Mouse (Mus musculus): ENCODE measurements at regions not wholly inside any gene's neighbourhood (a gene's known extent, or its start where the extent isn't known, plus 50 kb on each side); places are given as distances from the start of the nearest gene placed in this dataset.

- H3K9me3 ChIP-seq (replicated peaks; ENCODE audit: low read length): peaks cover 6% of the 10 kb centered on the region
- no peak overlapping the region for H3K4me3 ChIP-seq (replicated peaks in 1 of 3; ENCODE audit: low read depth in 2 of 3, low read length in 2 of 3, poor library complexity in 1 of 3)
- no peak for TF ChIP-seq MYC (IDR thresholded peaks at IDR 0.05; ENCODE audit: low read depth, low read length)
- no peak for TF ChIP-seq ZMIZ1 (IDR thresholded peaks at IDR 0.05; ENCODE audit: low read depth, low read length)
- no peak for TF ChIP-seq CTCF (conservative IDR thresholded peaks at IDR 0.05 in 1 of 2, IDR thresholded peaks at IDR 0.05 in 1 of 2; ENCODE audit: low read depth in 2 of 2, low read length in 2 of 2)
- no peak for TF ChIP-seq JUN (IDR thresholded peaks at IDR 0.05; ENCODE audit: insufficient read depth, low read depth, low read length)
- no peak for TF ChIP-seq ZNF384 (IDR thresholded peaks at IDR 0.05; ENCODE audit: low read depth, low read length)
- TF ChIP-seq CHD2 (IDR thresholded peaks at IDR 0.05; ENCODE audit: low read length): no peak
- TF ChIP-seq ELF1 (IDR thresholded peaks at IDR 0.05; ENCODE audit: low read depth, low read length): no peak
- no peak for TF ChIP-seq MAFK (IDR thresholded peaks at IDR 0.05; ENCODE audit: insufficient replicate concordance, low read length)
- TF ChIP-seq BHLHE40 (IDR thresholded peaks at IDR 0.05; ENCODE audit: low read depth, low read length): no peak
- no peak for TF ChIP-seq IRF4 (IDR thresholded peaks at IDR 0.05; ENCODE audit: low read depth, low read length)
- no peak for TF ChIP-seq RCOR1 (conservative IDR thresholded peaks at IDR 0.05; ENCODE audit: low read depth, low read length)
- TF ChIP-seq KAT2A (IDR thresholded peaks at IDR 0.05; ENCODE audit: insufficient replicate concordance, low read length): no peak
- no peak for TF ChIP-seq POLR2A (IDR thresholded peaks at IDR 0.05; ENCODE audit: low read depth, low read length)
- no peak for TF ChIP-seq MAZ (IDR thresholded peaks at IDR 0.05; ENCODE audit: low read depth, low read length)
- no peak for TF ChIP-seq EP300 (IDR thresholded peaks at IDR 0.05; ENCODE audit: low read length)
- TF ChIP-seq SIN3A (IDR thresholded peaks at IDR 0.05; ENCODE audit: low read length): no peak
- no peak for TF ChIP-seq POLR2AphosphoS2 (IDR thresholded peaks at IDR 0.05; ENCODE audit: low read depth, low read length)
- TF ChIP-seq MAX (IDR thresholded peaks at IDR 0.05; ENCODE audit: low read length): no peak
- no peak for TF ChIP-seq NRF1 (IDR thresholded peaks at IDR 0.05; ENCODE audit: low read depth, low read length)
- TF ChIP-seq CHD1 (IDR thresholded peaks at IDR 0.05; ENCODE audit: low read depth, low read length): no peak
- no peak overlapping the region for H3K9ac ChIP-seq (ENCODE audit: insufficient read depth, low read depth)
- dilution Hi-C loops (cut with MboI; ENCODE audit: extremely low pct_ligation_motif_present, extremely low pct_unique_long_range_greater_than_20kb, low sequenced_read_pairs) (no loop called here), in situ Hi-C loops (cut with MboI; ENCODE audit: low pct_ligation_motif_present, low pct_unique_long_range_greater_than_20kb, low sequenced_read_pairs) (no loop called here)
- no peak for DNase-seq (ENCODE audit: extremely low read depth)
- H3K79me2 ChIP-seq (replicated peaks; ENCODE audit: control insufficient read depth, extremely low read depth, insufficient read depth, poor library complexity, severe bottlenecking): no peaks in the 10 kb centered on the region
- H3K27ac ChIP-seq (ENCODE audit: insufficient read depth, low read depth): no peak overlapping the region
- no peaks in the 10 kb centered on the region for H3K36me3 ChIP-seq (replicated peaks in 1 of 2; ENCODE audit: control insufficient read depth in 1 of 2, insufficient read depth in 1 of 2, low read length in 1 of 2)
- H3K4me1 ChIP-seq (ENCODE audit: control insufficient read depth in 1 of 2, insufficient read depth in 2 of 2): no peaks in the 10 kb centered on the region
- no peaks in the 10 kb centered on the region for H3K27me3 ChIP-seq (replicated peaks)
- H3K4me2 ChIP-seq (ENCODE audit: insufficient read depth, low read depth, poor library complexity, severe bottlenecking): no peak overlapping the region
Measured at GRCm38 (mm10) chr16:42803609-42804008, 72.1 kb upstream of the Zbtb20 start.

GRCm38 (mm10) chr16:42792571-42792970, 83.1 kb upstream of the Zbtb20 start:
- no peak overlapping the region for H3K9ac ChIP-seq (ENCODE audit: insufficient read depth, low read depth)
- no peak overlapping the region for H3K27ac ChIP-seq (ENCODE audit: insufficient read depth, low read depth)
- H3K9me3 ChIP-seq (replicated peaks; ENCODE audit: low read length): no peaks in the 10 kb centered on the region
- no peak for DNase-seq (ENCODE audit: extremely low read depth)
- no peaks in the 10 kb centered on the region for H3K27me3 ChIP-seq (replicated peaks)
- dilution Hi-C loops (cut with MboI; ENCODE audit: extremely low pct_ligation_motif_present, extremely low pct_unique_long_range_greater_than_20kb, low sequenced_read_pairs): no loop called here
- H3K79me2 ChIP-seq (replicated peaks; ENCODE audit: control insufficient read depth, extremely low read depth, insufficient read depth, poor library complexity, severe bottlenecking): no peaks in the 10 kb centered on the region
- TF ChIP-seq TCF12 (IDR thresholded peaks at IDR 0.05; ENCODE audit: low read depth, low read length): no peak
- no peak for TF ChIP-seq TBP (conservative IDR thresholded peaks at IDR 0.05; ENCODE audit: low read depth, low read length)
- no peak for TF ChIP-seq E2F4 (IDR thresholded peaks at IDR 0.05; ENCODE audit: insufficient replicate concordance, low read depth, low read length)
- no peak for TF ChIP-seq RAD21 (IDR thresholded peaks at IDR 0.05; ENCODE audit: low read depth, low read length)
- no peak for TF ChIP-seq ELF1 (IDR thresholded peaks at IDR 0.05; ENCODE audit: low read depth, low read length)
- no peak for TF ChIP-seq MAX (IDR thresholded peaks at IDR 0.05; ENCODE audit: low read length)
- TF ChIP-seq USF1 (IDR thresholded peaks at IDR 0.05; ENCODE audit: low read depth, low read length): no peak
- TF ChIP-seq POLR2AphosphoS2 (IDR thresholded peaks at IDR 0.05; ENCODE audit: low read depth, low read length): no peak
- no peak for TF ChIP-seq MAFK (IDR thresholded peaks at IDR 0.05; ENCODE audit: insufficient replicate concordance, low read length)
- TF ChIP-seq HCFC1 (IDR thresholded peaks at IDR 0.05; ENCODE audit: low read depth, low read length): no peak
- no peak overlapping the region for H3K4me2 ChIP-seq (ENCODE audit: insufficient read depth, low read depth, poor library complexity, severe bottlenecking)
- H3K4me1 ChIP-seq (ENCODE audit: control insufficient read depth in 1 of 2, insufficient read depth in 2 of 2): no peaks in the 10 kb centered on the region; a peak in 1 of 4 replicates
- no peaks in the 10 kb centered on the region for H3K36me3 ChIP-seq (replicated peaks in 1 of 2; ENCODE audit: control insufficient read depth in 1 of 2, insufficient read depth in 1 of 2, low read length in 1 of 2)
- H3K4me3 ChIP-seq (replicated peaks in 1 of 3; ENCODE audit: low read depth in 2 of 3, low read length in 2 of 3, poor library complexity in 1 of 3): no peak overlapping the region
- in situ Hi-C loops (cut with MboI; ENCODE audit: low pct_ligation_motif_present, low pct_unique_long_range_greater_than_20kb, low sequenced_read_pairs): loop anchor here (25.0 kb wide), 2 partner anchors 505 to 605 kb away; no protein-coding TSS in a partner anchor
